Mouse (Mus musculus): Measurements from ENCODE around the gene Sdk2. TPM values are rescaled to one million over a fixed set of nuclear protein-coding genes. Genes with fewer than 3 reads are reported as not detected.

The Sdk2 gene
- total RNA-seq, 2 experiments from 2014 or later = 17.6 to 24.8 TPM

- no peak for DNase-seq (ENCODE audit: low spot score in 2 of 2)
These were observed 319.8 kb downstream of the Sdk2 start for GRCm38 (mm10) chr11:113747056-113747455.

GRCm38 (mm10) chr11:113745961-113746360 is 320.9 kb downstream of the Sdk2 start:
- no peak for DNase-seq (ENCODE audit: low spot score in 2 of 2)

GRCm38 (mm10) chr11:113742998-113743397 is 323.8 kb downstream of the Sdk2 start:
- no peak for DNase-seq (ENCODE audit: low spot score in 2 of 2)

- no peak for DNase-seq (ENCODE audit: low spot score in 2 of 2)
These were observed 326.7 kb downstream of the Sdk2 start for GRCm38 (mm10) chr11:113740100-113740499.

- no peak for DNase-seq (ENCODE audit: low spot score in 2 of 2)
These were observed 327.6 kb downstream of the Sdk2 start for GRCm38 (mm10) chr11:113739213-113739612.

- DNase-seq (ENCODE audit: low spot score in 2 of 2) = no peak
These were observed 328.9 kb downstream of the Sdk2 start for GRCm38 (mm10) chr11:113737912-113738311.

- no peak for DNase-seq (ENCODE audit: low spot score in 2 of 2)
These were observed 329.3 kb downstream of the Sdk2 start for GRCm38 (mm10) chr11:113737553-113737854.

GRCm38 (mm10) chr11:113736848-113737552 is 329.8 kb downstream of the Sdk2 start:
- no peak for DNase-seq (ENCODE audit: low spot score in 2 of 2)

GRCm38 (mm10) chr11:113735151-113735550 is 331.7 kb downstream of the Sdk2 start:
- DNase-seq (ENCODE audit: low spot score in 2 of 2) = no peak

- DNase-seq (ENCODE audit: low spot score in 2 of 2) = no peak
These were observed 333.0 kb downstream of the Sdk2 start for GRCm38 (mm10) chr11:113733631-113734364.

GRCm38 (mm10) chr11:113731945-113732612 is 334.8 kb downstream of the Sdk2 start:
- DNase-seq (ENCODE audit: low spot score in 2 of 2) = no peak

GRCm38 (mm10) chr11:113730879-113731278 is 336.0 kb downstream of the Sdk2 start:
- no peak for DNase-seq (ENCODE audit: low spot score in 2 of 2)

GRCm38 (mm10) chr11:113729917-113730316 is 336.9 kb downstream of the Sdk2 start:
- DNase-seq (ENCODE audit: low spot score in 2 of 2) = no peak

- no peak for DNase-seq (ENCODE audit: low spot score in 2 of 2)
These were observed 337.6 kb downstream of the Sdk2 start for GRCm38 (mm10) chr11:113729239-113729638.

- no peak for DNase-seq (ENCODE audit: low spot score in 2 of 2)
These were observed 338.9 kb downstream of the Sdk2 start for GRCm38 (mm10) chr11:113727992-113728391.

GRCm38 (mm10) chr11:113726994-113727888 is 339.6 kb downstream of the Sdk2 start:
- no peak for DNase-seq (ENCODE audit: low spot score in 2 of 2)

Measured in layer of hippocampus, adult 18-20 months (tissue).